Mouse (Mus musculus) forebrain, embryonic 12.5 days (tissue): Measurements from ENCODE around the gene Eed. TPM values are rescaled to one million over a fixed set of nuclear protein-coding genes. Genes with fewer than 3 reads are reported as not detected.

Experiments used
- ATAC-seq: fragments of 200-750 bp; cut with Nextera tagmentation; 2 replicates; pipeline ENCODE4 v1.8.0; 2017; ENCODE audit warnings: moderate TSS enrichment; ENCODE audit not compliant: low FRiP score
- H3K27ac ChIP-seq: fragments of 300-500 bp; sonication (generic); 2 replicates; pipeline ENCODE4 v1.5.1; 2016; ENCODE audit warnings: mild to moderate bottlenecking
- H3K27me3 ChIP-seq: fragments of 300-500 bp; sonication (generic); 2 replicates; pipeline ENCODE4 v1.6.1; 2016; ENCODE audit warnings: mild to moderate bottlenecking
- H3K36me3 ChIP-seq: fragments of 300-500 bp; sonication (generic); replicated peaks from 2 replicates; pipeline ENCODE4 v1.6.1; 2016; ENCODE audit warnings: mild to moderate bottlenecking
- H3K4me1 ChIP-seq: fragments of 300-500 bp; sonication (generic); 2 replicates; pipeline ENCODE4 v1.6.1; 2016
- H3K4me2 ChIP-seq: fragments of 300-500 bp; sonication (generic); 2 replicates; pipeline ENCODE4 v1.6.1; 2016; ENCODE audit warnings: mild to moderate bottlenecking, moderate library complexity
- H3K4me3 ChIP-seq: fragments of 300-500 bp; sonication (generic); replicated peaks from 2 replicates; pipeline ENCODE4 v1.5.1; 2016; ENCODE audit warnings: mild to moderate bottlenecking
- H3K9ac ChIP-seq: fragments of 300-500 bp; sonication (generic); 2 replicates; pipeline ENCODE4 v1.6.1; 2016; ENCODE audit warnings: mild to moderate bottlenecking
- H3K9me3 ChIP-seq: fragments of 300-500 bp; sonication (generic); 2 replicates; pipeline ENCODE4 v1.6.1; 2016
- whole genome bisulfite sequencing: fragments of 180-500 bp; shearing (Covaris S2); methylation state at CpG from one replicate; pipeline ENCODE4 v1.1.7; 2016; 5-methylcytosine and 5-hydroxymethylcytosine counted together
- polyA plus RNA-seq: library from polyadenylated mRNA; unstranded; fragments of >200 nt; fragmentation: Nextera tagmentation; extraction: Ambion mirVana; gene quantifications from 2 replicates; pipeline ENCODE4 v1.2.1, GENCODE M21; 2016

Gene Eed
- polyA plus RNA-seq, result 85.6 and 94.6 TPM in 2 replicates

DNA sequence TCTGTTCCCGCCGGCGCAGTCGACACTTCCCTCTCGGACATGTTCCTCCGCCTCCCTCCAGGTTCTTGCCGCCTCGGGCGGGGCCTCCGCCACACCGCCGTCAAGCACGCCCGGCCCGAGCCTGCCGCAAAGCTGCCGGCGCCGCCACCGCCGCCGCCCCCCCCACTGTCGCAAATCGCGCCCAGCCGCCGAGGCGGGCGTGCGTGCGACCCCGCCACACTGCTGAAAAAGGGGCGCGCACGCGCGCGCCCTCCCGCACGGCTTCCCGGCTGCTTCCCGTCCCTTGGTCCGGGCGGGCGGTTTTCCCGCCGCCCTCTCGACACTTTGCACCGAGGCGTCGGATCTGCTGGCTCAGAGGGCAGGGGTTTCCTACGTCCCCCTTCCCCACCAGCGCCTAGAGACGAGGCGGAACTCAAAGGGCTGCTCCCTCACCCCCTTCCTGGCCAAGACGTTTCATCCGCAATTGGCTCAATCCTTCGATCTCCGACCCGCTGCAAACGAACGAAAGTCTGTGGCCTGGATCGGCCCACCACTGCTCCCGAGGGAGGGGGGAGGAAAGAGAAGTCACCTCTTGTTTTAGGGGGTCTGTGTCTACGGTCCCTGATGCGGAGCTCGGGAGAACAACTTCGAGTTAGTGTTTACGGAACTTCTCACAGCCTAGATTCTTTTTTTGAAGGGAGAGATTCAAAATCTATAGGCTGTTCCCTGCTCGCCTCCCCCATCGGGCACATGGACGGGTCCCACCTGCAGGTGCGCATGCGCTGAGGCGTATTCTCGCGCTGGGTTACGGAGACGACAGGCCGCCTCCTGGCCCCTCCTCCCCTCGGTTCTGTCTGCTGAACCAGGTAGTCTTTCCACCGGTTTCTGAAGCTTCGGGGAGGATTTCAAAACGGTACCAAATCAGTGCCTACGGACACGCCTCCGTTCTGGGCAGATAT, at the start of gene Eed:
Gene Eed, minus strand, starts transcription at position 499 of the 938 bp plus-strand sequence.
- Histone ChIP-seq H3K36me3 (peaks cover 10% of the 10 kb centered on the region), H3K9ac (peak within 1 kb of the TSS; percentile 73), H3K27ac (peak within 1 kb of the TSS; percentile 98), H3K9me3 (no peaks in the 10 kb centered on the region), H3K4me1 (peaks cover 12% of the 10 kb centered on the region), H3K4me3 (peak within 1 kb of the TSS; percentile 68), H3K27me3 (no peaks in the 10 kb centered on the region), H3K4me2 (peak within 1 kb of the TSS; percentile 73)
- peak; percentile 92 for ATAC-seq
- under 1% methylated on average over 81 of the region's 87 CpGs for WGBS

DNA sequence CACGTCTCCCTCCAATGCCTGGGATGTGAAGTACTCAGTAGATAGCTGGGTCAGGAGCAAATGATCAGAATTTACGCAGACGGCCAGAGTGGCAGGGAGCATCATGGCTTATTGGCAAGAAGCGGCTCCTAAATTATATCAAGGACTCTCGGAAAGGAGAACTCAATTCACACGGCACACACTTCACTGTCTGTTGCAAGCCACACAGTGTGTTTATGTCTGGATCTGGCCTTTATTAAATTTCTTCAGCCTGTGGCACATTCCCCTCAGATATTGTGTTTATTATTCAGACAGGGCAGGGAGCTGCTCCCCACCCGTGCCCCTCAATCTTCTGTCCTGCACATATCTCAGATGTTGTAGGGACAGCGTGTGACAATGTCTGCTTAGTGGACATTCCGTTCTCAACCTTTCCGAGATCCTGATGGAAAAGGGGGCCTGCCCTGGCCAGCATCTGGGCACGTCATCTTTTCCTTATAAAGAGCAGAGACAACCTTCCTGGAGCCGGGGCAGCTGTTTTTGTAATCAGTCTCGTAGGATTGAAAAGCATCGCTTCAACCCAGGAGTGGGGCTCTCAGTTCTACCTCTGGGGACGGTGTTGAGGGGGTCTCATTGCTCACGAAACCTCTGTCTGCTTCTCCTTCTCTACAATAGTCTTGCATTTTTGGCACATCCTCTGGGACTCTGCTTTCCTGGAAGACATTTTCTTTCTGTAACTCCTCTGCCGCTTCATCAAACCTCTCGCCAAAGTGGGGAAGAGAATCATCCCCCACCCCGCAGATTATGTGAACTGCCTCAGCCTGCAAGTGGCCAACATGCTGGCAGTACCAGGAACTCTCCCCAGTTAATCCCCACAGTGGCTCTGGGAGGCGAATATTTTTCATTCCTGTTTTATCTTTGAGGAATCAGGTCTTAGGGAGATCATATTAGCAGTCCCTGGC, 49.0 kb upstream of the Eed start:
- H3K27ac ChIP-seq, result peak overlapping the region; percentile 59; the same call in 1 of the 2 replicates
- no peaks in the 10 kb centered on the region for H3K9me3 ChIP-seq
- H3K4me1 ChIP-seq, result peaks cover 14% of the 10 kb centered on the region
- H3K4me2 ChIP-seq, result peak overlapping the region; percentile 24
- H3K36me3 ChIP-seq, result no peaks in the 10 kb centered on the region
- no peak overlapping the region for H3K9ac ChIP-seq
- peak; percentile 37; the same call in 1 of the 2 replicates for ATAC-seq
- WGBS, result 55% methylated on average over 20 of the region's 20 CpGs
- no peaks in the 10 kb centered on the region for H3K27me3 ChIP-seq
- no peak overlapping the region for H3K4me3 ChIP-seq

DNA sequence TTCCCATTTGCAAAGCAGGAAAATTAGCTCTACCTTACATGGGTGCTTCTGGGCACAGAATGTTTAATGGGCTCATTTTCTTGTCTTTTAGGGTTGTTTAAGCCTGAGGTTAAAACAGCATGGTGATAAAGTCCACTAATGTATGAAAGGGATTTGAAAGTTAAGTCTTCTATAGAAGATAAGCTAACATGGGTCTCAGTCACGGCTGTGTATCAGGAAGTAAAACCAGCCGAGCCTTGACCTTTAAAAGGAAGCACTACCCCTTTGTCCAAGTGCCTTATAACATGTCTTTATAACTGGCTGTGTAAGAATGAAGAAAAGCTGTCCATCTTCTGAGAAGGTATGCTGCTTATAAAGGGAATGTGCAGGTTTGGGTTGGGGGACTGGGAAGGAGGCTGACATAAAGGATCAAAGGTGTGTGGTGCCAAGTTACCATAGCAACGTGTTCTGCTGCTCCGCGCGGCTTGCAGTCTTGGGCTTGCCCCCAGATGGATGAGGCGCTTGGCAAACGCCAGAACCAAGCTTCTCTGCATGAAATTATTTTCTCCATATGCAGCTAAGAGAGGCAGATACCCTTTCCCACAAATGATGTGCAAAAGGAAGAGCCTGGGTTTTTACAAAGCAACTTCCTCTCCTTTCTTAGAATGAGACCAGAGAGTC, 48.2 kb upstream of the Eed start:
- H3K36me3 ChIP-seq, result no peaks in the 10 kb centered on the region
- no peak overlapping the region for H3K4me3 ChIP-seq
- peak overlapping the region; percentile 24 for H3K4me2 ChIP-seq
- no peak overlapping the region for H3K9ac ChIP-seq
- ATAC-seq, result peak; percentile 87
- H3K9me3 ChIP-seq, result no peaks in the 10 kb centered on the region
- peaks cover 14% of the 10 kb centered on the region for H3K4me1 ChIP-seq
- peak overlapping the region; percentile 59; the same call in 1 of the 2 replicates for H3K27ac ChIP-seq
- H3K27me3 ChIP-seq, result no peaks in the 10 kb centered on the region
- 9% methylated on average over 8 of the region's 8 CpGs for WGBS

DNA sequence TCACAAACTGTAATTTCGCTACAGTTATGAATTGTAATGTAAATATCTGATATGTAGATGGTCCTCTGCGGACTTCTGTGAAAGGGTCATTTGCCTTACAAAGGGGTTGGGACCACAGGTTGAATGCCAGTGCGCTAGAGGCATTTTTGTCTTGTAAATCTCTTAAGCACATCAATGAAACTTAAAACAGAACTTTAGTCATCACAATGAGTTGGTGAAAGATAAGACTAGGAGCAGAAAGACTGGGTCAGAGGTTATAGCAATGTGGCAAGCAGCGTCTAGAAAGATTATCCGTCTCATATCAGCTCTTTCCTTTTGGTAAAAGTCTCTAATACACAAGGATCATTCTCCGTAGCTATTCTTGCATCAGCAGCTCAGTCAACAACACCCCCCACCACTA, 44.2 kb upstream of the Eed start:
- H3K27me3 ChIP-seq, result no peaks in the 10 kb centered on the region
- H3K27ac ChIP-seq, result no peak overlapping the region
- ATAC-seq, result no peak
- H3K4me3 ChIP-seq, result no peak overlapping the region
- H3K9ac ChIP-seq, result no peak overlapping the region
- 51% methylated on average over 6 of the region's 6 CpGs for WGBS
- no peaks in the 10 kb centered on the region for H3K36me3 ChIP-seq
- H3K4me1 ChIP-seq, result peaks cover 11% of the 10 kb centered on the region
- H3K9me3 ChIP-seq, result no peaks in the 10 kb centered on the region
- no peak overlapping the region for H3K4me2 ChIP-seq

DNA sequence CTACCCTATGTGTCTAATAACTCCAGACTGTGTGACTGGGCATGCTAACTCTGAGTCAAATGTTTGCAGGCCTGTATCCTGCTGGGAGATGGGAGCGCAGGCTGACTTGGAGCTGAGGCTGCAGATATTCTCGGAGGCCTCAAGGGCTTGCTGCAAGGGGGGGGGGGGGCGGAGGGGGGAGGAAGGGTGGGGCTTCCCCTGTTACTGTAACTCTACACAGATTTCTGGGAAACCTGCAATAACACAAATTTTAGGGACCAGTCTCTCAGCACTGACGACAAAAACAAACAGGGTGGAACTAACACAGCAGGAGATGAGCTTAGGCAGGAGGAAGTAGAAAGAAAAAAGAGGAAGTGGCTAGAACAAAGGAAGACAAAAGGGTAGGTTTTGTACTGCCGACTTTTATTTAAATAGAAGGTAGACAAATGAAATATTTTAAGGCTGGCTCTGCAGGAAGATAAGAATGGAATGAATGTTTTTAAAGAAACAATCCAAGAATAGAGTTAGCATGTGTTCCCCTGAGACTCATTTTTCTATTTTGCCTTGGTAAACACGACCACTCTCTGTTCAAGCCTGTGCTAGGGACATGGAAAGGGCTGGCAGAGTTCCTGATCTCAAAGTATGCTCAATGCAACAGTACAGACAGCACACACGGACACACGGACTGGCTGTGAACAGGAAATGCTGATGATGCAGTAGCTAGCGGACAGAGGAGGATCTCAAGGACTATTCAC, 42.4 kb upstream of the Eed start:
- Histone ChIP-seq H3K4me3 (no peak overlapping the region), H3K9ac (no peak overlapping the region), H3K27me3 (no peaks in the 10 kb centered on the region), H3K27ac (no peak overlapping the region), H3K36me3 (no peaks in the 10 kb centered on the region), H3K4me1 (no peaks in the 10 kb centered on the region), H3K4me2 (no peak overlapping the region), H3K9me3 (no peaks in the 10 kb centered on the region)
- WGBS, result 62% methylated on average over 9 of the region's 9 CpGs
- 0 out of 2 replicates have a peak, but pooled peaks have one; percentile 33 for ATAC-seq

DNA sequence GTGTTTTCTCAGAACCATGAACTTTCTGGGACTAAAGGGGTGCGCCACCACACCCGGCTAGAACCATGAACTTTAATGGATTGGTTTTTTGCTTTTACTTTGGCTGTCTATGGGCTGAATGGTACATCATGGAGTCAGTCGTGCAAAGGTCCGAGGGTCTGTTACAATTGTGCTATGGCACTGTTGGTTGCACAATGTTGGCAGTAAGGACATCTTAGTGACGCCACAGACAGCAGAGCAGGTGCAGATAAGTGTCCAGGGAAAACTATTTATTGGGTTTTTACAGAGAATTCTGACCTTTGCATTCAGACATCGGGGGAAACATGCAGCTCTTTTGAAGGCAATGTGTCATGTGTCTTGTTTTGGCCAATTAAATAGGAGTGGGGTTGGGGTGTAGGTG, 39.5 kb upstream of the Eed start:
- H3K36me3 ChIP-seq, result no peaks in the 10 kb centered on the region

DNA sequence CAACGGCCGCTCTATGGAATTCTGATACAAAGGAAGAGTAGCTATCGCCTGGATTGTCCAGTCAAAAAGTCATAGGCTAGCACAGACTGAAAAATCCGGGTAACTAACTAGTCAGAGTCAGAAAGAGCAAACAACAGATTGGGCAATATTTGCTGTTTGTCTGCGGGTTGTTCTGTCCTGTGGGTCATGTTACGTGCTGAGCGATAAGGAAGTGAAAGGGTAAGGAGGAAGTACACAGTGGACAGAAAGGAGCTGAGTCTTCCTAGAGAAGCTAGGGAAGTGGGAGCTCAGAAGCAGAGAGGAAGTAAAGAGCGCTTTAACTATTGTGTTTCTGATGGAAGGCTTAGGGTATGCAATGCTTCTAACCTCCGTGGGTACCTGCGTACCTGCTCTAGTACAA, 38.8 kb upstream of the Eed start:
- Histone ChIP-seq H3K27ac (no peak overlapping the region), H3K9ac (no peak overlapping the region), H3K36me3 (no peaks in the 10 kb centered on the region), H3K9me3 (no peaks in the 10 kb centered on the region), H3K4me3 (no peak overlapping the region), H3K27me3 (no peaks in the 10 kb centered on the region), H3K4me1 (peaks cover 6% of the 10 kb centered on the region), H3K4me2 (no peak overlapping the region)
- no peak for ATAC-seq
- WGBS, result 89% methylated on average over 10 of the region's 10 CpGs

More for the DNA sequence above, 39.5 kb upstream of the Eed start:
- ATAC-seq, result no peak
- H3K9ac ChIP-seq, result no peak overlapping the region
- no peaks in the 10 kb centered on the region for H3K9me3 ChIP-seq
- no peak overlapping the region for H3K4me3 ChIP-seq
- peaks cover 6% of the 10 kb centered on the region for H3K4me1 ChIP-seq
- H3K27me3 ChIP-seq, result no peaks in the 10 kb centered on the region
- H3K4me2 ChIP-seq, result no peak overlapping the region
- H3K27ac ChIP-seq, result no peak overlapping the region
- WGBS, result 95% methylated on average over 6 of the region's 6 CpGs

DNA sequence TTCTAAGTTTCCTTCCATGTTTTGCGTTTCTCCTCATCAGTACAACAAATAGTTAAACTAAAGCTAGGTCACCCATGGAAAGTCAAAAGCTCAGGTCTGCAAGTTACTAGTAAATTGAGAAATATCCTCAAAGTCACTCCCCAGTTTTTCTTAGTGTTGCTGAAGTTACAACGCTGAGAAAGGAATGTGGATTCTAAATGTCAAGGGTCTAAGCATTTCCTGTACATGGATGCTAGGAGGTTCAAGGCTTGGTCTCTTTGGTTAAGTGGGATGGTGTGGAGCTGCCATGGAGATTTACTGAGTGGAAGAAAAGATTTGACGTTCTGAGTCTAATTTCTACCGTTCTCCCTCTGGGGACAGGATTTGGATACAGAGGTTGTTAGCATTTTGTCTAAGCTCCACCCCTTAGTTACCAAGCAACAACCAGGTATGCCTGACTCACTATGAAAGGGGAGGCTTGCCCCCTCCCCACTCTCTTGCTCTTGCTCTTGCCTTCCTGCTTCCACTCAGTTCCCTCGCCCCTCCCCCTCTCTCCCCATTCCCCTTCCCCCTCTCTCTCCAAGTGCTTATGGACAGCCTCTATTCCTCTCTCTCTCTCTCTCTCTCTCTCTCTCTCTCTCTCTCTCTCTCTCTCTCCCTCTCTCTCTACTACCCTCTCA, 36.3 kb upstream of the Eed start:
- 31% methylated on average over 5 of the region's 5 CpGs for WGBS
- H3K9ac ChIP-seq, result no peak overlapping the region
- no peak overlapping the region for H3K27ac ChIP-seq
- no peaks in the 10 kb centered on the region for H3K36me3 ChIP-seq
- no peak overlapping the region for H3K4me2 ChIP-seq
- H3K4me1 ChIP-seq, result peaks cover 6% of the 10 kb centered on the region
- H3K4me3 ChIP-seq, result no peak overlapping the region
- no peaks in the 10 kb centered on the region for H3K9me3 ChIP-seq
- no peaks in the 10 kb centered on the region for H3K27me3 ChIP-seq
- ATAC-seq, result 0 out of 2 replicates have a peak, but pooled peaks have one; percentile 55

DNA sequence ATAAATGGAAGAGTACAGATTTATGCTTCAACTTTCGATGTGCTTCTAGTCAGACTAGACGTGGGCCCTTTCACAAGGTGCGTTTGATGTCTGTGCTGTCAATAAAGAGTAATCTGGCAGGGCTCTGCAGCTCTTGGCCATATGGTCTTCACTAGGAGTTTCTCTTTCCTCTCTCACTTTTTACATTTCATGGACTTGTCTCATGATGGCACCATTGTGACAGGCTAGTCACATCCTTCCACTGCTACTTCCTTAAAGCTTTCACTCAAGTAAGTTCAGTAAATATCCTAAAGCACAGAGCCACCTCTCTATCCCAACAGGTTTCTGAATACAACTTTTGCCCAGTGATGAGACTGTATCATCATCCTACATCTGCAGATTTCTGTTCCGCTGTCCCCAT, 35.7 kb upstream of the Eed start:
- WGBS, result 70% methylated on average over 4 of the region's 4 CpGs
- no peak overlapping the region for H3K4me2 ChIP-seq
- H3K9ac ChIP-seq, result no peak overlapping the region
- peaks cover 6% of the 10 kb centered on the region for H3K4me1 ChIP-seq
- H3K27me3 ChIP-seq, result no peaks in the 10 kb centered on the region
- H3K36me3 ChIP-seq, result no peaks in the 10 kb centered on the region
- no peak overlapping the region for H3K4me3 ChIP-seq
- H3K9me3 ChIP-seq, result no peaks in the 10 kb centered on the region
- ATAC-seq, result no peak
- no peak overlapping the region for H3K27ac ChIP-seq

DNA sequence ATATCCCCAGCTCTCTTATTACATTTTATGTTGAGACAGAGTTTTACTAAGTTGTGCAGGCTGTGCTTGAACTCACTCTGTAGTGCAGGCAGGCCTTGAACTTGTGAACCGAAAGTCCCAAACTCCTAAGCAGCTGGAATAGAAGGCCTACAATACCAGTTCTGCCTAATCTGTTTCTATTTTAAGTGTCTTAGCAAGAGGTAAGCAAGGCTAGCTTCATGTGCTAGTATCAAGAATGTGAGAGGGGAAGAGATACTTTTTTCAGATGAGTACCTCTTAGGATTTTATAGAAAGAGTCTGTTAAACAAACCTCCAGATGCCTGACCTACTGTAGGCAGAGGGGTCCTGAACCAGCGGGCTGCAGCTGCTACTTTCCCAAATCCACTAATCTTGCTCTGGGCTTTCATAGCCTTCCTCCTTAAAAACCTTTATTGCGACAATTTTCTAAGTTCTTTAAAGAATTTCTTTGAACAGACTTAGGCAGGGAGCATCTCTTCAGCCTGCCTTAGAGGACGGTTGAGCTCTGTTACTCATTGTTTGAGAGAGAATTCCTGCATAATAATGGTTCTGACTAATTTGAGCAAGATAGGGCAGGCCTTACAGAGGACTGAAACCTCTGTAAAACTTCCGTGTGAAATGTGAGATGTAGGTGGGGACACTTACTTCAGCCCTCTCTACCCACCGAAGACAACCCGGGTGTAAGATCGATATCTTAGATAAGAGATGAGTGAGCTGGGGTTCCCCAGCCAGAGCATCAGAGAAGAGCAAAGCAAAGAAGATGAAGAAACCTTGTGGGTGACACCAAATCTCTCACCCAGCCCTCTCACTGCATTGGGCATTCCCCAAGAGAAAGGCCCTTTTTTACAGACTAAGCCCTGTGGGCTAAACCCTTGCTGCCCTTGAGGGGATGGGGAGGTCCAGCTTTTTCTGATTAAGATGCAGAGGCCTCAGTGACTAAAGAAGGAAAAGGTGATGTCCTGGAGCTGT, 26.2 kb upstream of the Eed start:
- no peak for ATAC-seq
- Histone ChIP-seq H3K9ac (no peak overlapping the region), H3K4me1 (no peaks in the 10 kb centered on the region), H3K27ac (no peak overlapping the region), H3K9me3 (no peaks in the 10 kb centered on the region), H3K36me3 (no peaks in the 10 kb centered on the region), H3K27me3 (no peaks in the 10 kb centered on the region), H3K4me2 (no peak overlapping the region), H3K4me3 (no peak overlapping the region)
- 38% methylated on average over 8 of the region's 8 CpGs for WGBS
